Mouse (Mus musculus) ES-E14 (cell line): Measurements from ENCODE around the gene Gpc6. TPM values are rescaled to one million over a fixed set of nuclear protein-coding genes. Genes with fewer than 3 reads are reported as not detected.

Experiments used
- DNase-seq: peaks from one replicate; pipeline ENCODE4 v3.0.0-alpha.2; 2013; ENCODE audit warnings: low read depth, low spot score
- H3K27ac ChIP-seq: 2 replicates; pipeline ENCODE4 v1.5.1; 2012; ENCODE audit warnings: low read depth, mild to moderate bottlenecking, low read length, moderate library complexity, mixed read lengths; ENCODE audit not compliant: poor library complexity, insufficient read depth, severe bottlenecking
- H3K36me3 ChIP-seq: 2 replicates; pipeline ENCODE4 v1.6.1; 2012; ENCODE audit warnings: mild to moderate bottlenecking, low read length, moderate library complexity, mixed read lengths; ENCODE audit not compliant: control insufficient read depth, poor library complexity, insufficient read depth, severe bottlenecking
- H3K4me1 ChIP-seq, 2 experiments: fragments of 150-350 bp in 1 of 2; sonication (generic) in 1 of 2; 2 replicates each; pipeline ENCODE4 v1.6.1; 2012; ENCODE audit warnings: low read length in 2 of 2, mild to moderate bottlenecking in 1 of 2, mixed read lengths in 1 of 2; ENCODE audit not compliant: control insufficient read depth in 2 of 2, insufficient read depth in 2 of 2, poor library complexity in 1 of 2
- H3K4me3 ChIP-seq, 2 experiments: fragments of 150-350 bp in 1 of 2; sonication (generic) in 1 of 2; 2 replicates each; pipeline ENCODE4 v1.5.1; 2012; ENCODE audit warnings: low read length in 2 of 2, low read depth in 1 of 2, mild to moderate bottlenecking in 1 of 2, mixed read lengths in 1 of 2; ENCODE audit not compliant: insufficient read depth in 1 of 2, poor library complexity in 1 of 2, severe bottlenecking in 1 of 2
- H3K9ac ChIP-seq: 2 replicates; pipeline ENCODE4 v1.6.1; 2012; ENCODE audit warnings: low read depth, mild to moderate bottlenecking, low read length, mixed read lengths; ENCODE audit not compliant: poor library complexity, insufficient read depth, severe bottlenecking
- H3K9me3 ChIP-seq: fragments of 150-350 bp; sonication (generic); 2 replicates; pipeline ENCODE4 v1.6.1; 2012; ENCODE audit warnings: low read depth, mild to moderate bottlenecking, low read length; ENCODE audit not compliant: control insufficient read depth, insufficient read depth
- CHD2 ChIP-seq: IDR thresholded peaks from 2 replicates; pipeline ENCODE4 v1.6.1; 2014; ENCODE audit warnings: mild to moderate bottlenecking, low read depth, low read length, inconsistent platforms
- HCFC1 ChIP-seq: IDR thresholded peaks from 2 replicates; pipeline ENCODE4 v1.6.1; 2012; ENCODE audit warnings: low read length, inconsistent platforms, borderline replicate concordance; ENCODE audit not compliant: insufficient read depth
- MAFK ChIP-seq: IDR thresholded peaks from 2 replicates; pipeline ENCODE4 v1.6.1; 2014; ENCODE audit warnings: mild to moderate bottlenecking, low read depth, low read length, inconsistent platforms; ENCODE audit not compliant: insufficient read depth
- ZC3H11A ChIP-seq: IDR thresholded peaks from 2 replicates; pipeline ENCODE4 v1.6.1; 2012; ENCODE audit warnings: low read depth, mild to moderate bottlenecking, inconsistent platforms, low read length, borderline replicate concordance
- ZNF384 ChIP-seq: IDR thresholded peaks from 2 replicates; pipeline ENCODE4 v1.6.1; 2012; ENCODE audit warnings: low read depth, low read length, inconsistent platforms
- in situ Hi-C, 2 experiments: fragments of 600-800 bp; cut with MboI; formaldehyde crosslinking; loops; one replicate each; pipeline ENCODE4 v1.15.1; 2025; ENCODE audit warnings: low sequenced_read_pairs in 2 of 2, inconsistent platforms in 1 of 2; ENCODE audit not compliant: unreplicated experiment in 2 of 2
- total RNA-seq: library from RNA; depleted of rRNA; stranded (reverse); fragments of 300-350 nt; gene quantifications from 2 replicates; pipeline ENCODE4 v1.2.3, GENCODE M21; 2012

Gpc6 gene
- total RNA-seq, 1 experiment, result 3.2 TPM

GRCm38 (mm10) chr14:117379979-117380378, 454.9 kb downstream of the Gpc6 start:
- H3K9me3 ChIP-seq, result no peaks in the 10 kb centered on the region
- no peak overlapping the region for H3K4me3 ChIP-seq
- no peak overlapping the region for H3K27ac ChIP-seq
- H3K9ac ChIP-seq, result no peak overlapping the region
- H3K4me1 ChIP-seq, result no peaks in the 10 kb centered on the region
- DNase-seq, result no peak
- in situ Hi-C loops, result no loop called here
- TF ChIP-seq HCFC1, result no peak
- no peak for TF ChIP-seq MAFK
- TF ChIP-seq ZC3H11A, result no peak
- TF ChIP-seq ZNF384, result no peak
- no peak for TF ChIP-seq CHD2
- H3K36me3 ChIP-seq, result no peaks in the 10 kb centered on the region

GRCm38 (mm10) chr14:117383188-117383587, 458.1 kb downstream of the Gpc6 start:
- Histone ChIP-seq H3K36me3 (no peaks in the 10 kb centered on the region), H3K27ac (no peak overlapping the region), H3K9ac (no peak overlapping the region), H3K4me1 (no peaks in the 10 kb centered on the region), H3K4me3 (no peak overlapping the region), H3K9me3 (no peaks in the 10 kb centered on the region)
- TF ChIP-seq ZC3H11A (no peak), CHD2 (no peak)
- no peak for DNase-seq
- in situ Hi-C loops, result no loop called here

- Histone ChIP-seq H3K27ac (no peak overlapping the region), H3K4me3 (no peak overlapping the region), H3K9ac (no peak overlapping the region), H3K9me3 (no peaks in the 10 kb centered on the region), H3K4me1 (no peaks in the 10 kb centered on the region), H3K36me3 (no peaks in the 10 kb centered on the region)
- DNase-seq, result no peak
- in situ Hi-C loops, result no loop called here
- TF ChIP-seq ZNF384, result no peak
Measured at GRCm38 (mm10) chr14:117384096-117384770, 459.1 kb downstream of the Gpc6 start.

GRCm38 (mm10) chr14:117385731-117386270, 460.7 kb downstream of the Gpc6 start:
- no peak for TF ChIP-seq CHD2
- TF ChIP-seq HCFC1, result no peak
- no peak for TF ChIP-seq ZC3H11A
- DNase-seq, result no peak

GRCm38 (mm10) chr14:117390794-117391320, 465.7 kb downstream of the Gpc6 start:
- Histone ChIP-seq H3K9me3 (no peaks in the 10 kb centered on the region), H3K27ac (no peak overlapping the region), H3K4me3 (no peak overlapping the region), H3K9ac (no peak overlapping the region), H3K4me1 (no peaks in the 10 kb centered on the region), H3K36me3 (no peaks in the 10 kb centered on the region)
- in situ Hi-C loops, result no loop called here
- no peak for TF ChIP-seq ZC3H11A
- no peak for TF ChIP-seq CHD2
- TF ChIP-seq HCFC1, result no peak
- TF ChIP-seq ZNF384, result no peak
- no peak for TF ChIP-seq MAFK
- no peak for DNase-seq

More at GRCm38 (mm10) chr14:117385731-117386270, 460.7 kb downstream of the Gpc6 start:
- Histone ChIP-seq H3K9ac (no peak overlapping the region), H3K4me1 (no peaks in the 10 kb centered on the region), H3K36me3 (no peaks in the 10 kb centered on the region), H3K4me3 (no peak overlapping the region), H3K27ac (no peak overlapping the region), H3K9me3 (no peaks in the 10 kb centered on the region)
- in situ Hi-C loops, result no loop called here
